Mouse (Mus musculus): ENCODE measurements around the gene Aspa. TPM values are rescaled to one million over a fixed set of nuclear protein-coding genes. Genes with fewer than 3 reads are reported as not detected.
A peak's percentile ranks its signal among the peaks of the same experiment; 100 is the strongest.
"Not testable (repeated sequence)": the region's sequence is repeated elsewhere in the genome, so short reads cannot be mapped to it uniquely, and the experiment has no call there.

The Aspa gene
- polyA plus RNA-seq, 1 experiment from 2014 or later, result 0.32 TPM

DNA sequence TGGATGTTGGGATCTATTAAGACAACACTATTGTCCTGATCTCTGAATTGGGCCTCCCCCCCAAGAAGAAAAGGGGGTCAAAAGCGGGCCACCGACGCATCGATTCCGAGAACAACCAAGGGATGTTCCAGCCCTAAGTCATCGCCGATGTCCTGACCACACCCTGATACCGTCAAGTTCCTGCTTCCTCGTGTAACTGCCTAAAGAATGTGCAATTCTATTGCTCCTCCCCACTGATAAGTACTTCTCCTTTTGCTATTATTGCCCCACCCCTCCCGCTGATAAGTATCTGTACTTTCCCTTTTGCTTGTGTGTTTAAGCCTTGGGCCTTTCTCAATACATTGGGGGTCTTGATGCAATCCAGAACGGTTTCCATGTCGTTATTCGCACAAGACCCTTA is 8.3 kb downstream of the Aspa start:
- H3K27ac ChIP-seq (replicated peaks; ENCODE audit: low read depth, low read length); H3K4me3 ChIP-seq (ENCODE audit: low read depth, low read length); ATAC-seq (replicated peaks; ENCODE audit: insufficient number of reproducible peaks, low FRiP score, low TSS enrichment, low read depth); H3K9me3 ChIP-seq (replicated peaks; ENCODE audit: control insufficient read depth, low read length); H3K27me3 ChIP-seq (ENCODE audit: control insufficient read depth, insufficient read depth, low read length); H3K4me1 ChIP-seq (ENCODE audit: control insufficient read depth, insufficient read depth, low read length); H3K9ac ChIP-seq (replicated peaks; ENCODE audit: low read length); DNase-seq (ENCODE audit: low spot score); H3K4me2 ChIP-seq (ENCODE audit: low read depth, low read length); H3K36me3 ChIP-seq (replicated peaks; ENCODE audit: control insufficient read depth, insufficient read depth, low read depth, low read length): not testable (repeated sequence)
- WGBS, result 93% methylated on average over 13 of the region's 13 CpGs

DNA sequence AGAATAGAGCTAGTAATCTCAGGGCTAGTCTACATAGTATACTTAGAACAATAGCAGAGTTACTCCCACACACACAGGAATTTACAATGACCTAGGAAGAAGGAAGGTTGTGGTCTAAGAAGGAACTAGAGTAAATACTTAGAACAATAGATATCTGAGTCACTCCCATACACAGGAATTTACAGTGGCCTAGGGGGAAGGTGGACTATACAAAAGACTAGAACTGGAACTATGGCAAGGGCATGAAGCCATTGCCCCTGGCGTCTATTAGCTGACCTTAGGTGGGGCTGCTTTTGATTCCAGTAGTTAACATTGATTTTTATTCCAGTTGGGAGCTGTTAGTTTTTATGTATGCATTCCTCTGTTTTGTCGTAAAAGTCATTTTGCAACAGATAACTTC is 10.8 kb downstream of the Aspa start:
- H3K4me1 ChIP-seq (ENCODE audit: control insufficient read depth, insufficient read depth, low read length); ATAC-seq (replicated peaks; ENCODE audit: insufficient number of reproducible peaks, low FRiP score, low TSS enrichment, low read depth); H3K27me3 ChIP-seq (ENCODE audit: control insufficient read depth, insufficient read depth, low read length); H3K4me3 ChIP-seq (ENCODE audit: low read depth, low read length); DNase-seq (ENCODE audit: low spot score); H3K9ac ChIP-seq (replicated peaks; ENCODE audit: low read length); H3K36me3 ChIP-seq (replicated peaks; ENCODE audit: control insufficient read depth, insufficient read depth, low read depth, low read length); H3K9me3 ChIP-seq (replicated peaks; ENCODE audit: control insufficient read depth, low read length); H3K4me2 ChIP-seq (ENCODE audit: low read depth, low read length); H3K27ac ChIP-seq (replicated peaks; ENCODE audit: low read depth, low read length): not testable (repeated sequence)
- WGBS, result 87% methylated on average over 2 of the region's 2 CpGs

DNA sequence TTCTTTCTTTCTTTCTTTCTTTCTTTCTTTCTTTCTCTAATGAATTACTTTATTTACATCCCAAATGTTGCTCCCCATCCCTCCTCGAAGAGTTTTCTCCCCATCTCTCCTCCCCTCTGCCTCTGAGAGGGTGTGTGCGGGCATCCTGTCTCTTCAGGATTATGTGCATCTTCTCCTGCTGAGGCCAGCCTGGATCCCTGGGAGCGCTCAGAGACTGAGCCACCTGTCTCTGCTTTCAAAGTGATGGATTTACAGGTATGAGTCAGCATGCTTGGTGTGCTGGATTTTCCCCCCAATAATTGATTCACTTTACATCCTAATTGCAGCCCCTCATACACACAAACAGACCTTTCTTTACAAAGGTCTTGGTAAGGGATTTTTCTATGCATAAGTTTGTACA is 13.4 kb downstream of the Aspa start:
- no peak overlapping the region for H3K4me2 ChIP-seq (ENCODE audit: low read depth, low read length)
- no peaks in the 10 kb centered on the region for H3K4me1 ChIP-seq (ENCODE audit: control insufficient read depth, insufficient read depth, low read length)
- H3K9me3 ChIP-seq (replicated peaks; ENCODE audit: control insufficient read depth, low read length), result no peaks in the 10 kb centered on the region
- no peak overlapping the region for H3K27ac ChIP-seq (replicated peaks; ENCODE audit: low read depth, low read length)
- H3K27me3 ChIP-seq (ENCODE audit: control insufficient read depth, insufficient read depth, low read length), result no peaks in the 10 kb centered on the region
- DNase-seq (ENCODE audit: low spot score) (no peak), ATAC-seq (replicated peaks; ENCODE audit: insufficient number of reproducible peaks, low FRiP score, low TSS enrichment, low read depth) (no peak)
- H3K9ac ChIP-seq (replicated peaks; ENCODE audit: low read length), result no peak overlapping the region
- H3K36me3 ChIP-seq (replicated peaks; ENCODE audit: control insufficient read depth, insufficient read depth, low read depth, low read length), result no peaks in the 10 kb centered on the region
- no peak overlapping the region for H3K4me3 ChIP-seq (ENCODE audit: low read depth, low read length)
- 37% methylated on average over 3 of the region's 3 CpGs for WGBS

DNA sequence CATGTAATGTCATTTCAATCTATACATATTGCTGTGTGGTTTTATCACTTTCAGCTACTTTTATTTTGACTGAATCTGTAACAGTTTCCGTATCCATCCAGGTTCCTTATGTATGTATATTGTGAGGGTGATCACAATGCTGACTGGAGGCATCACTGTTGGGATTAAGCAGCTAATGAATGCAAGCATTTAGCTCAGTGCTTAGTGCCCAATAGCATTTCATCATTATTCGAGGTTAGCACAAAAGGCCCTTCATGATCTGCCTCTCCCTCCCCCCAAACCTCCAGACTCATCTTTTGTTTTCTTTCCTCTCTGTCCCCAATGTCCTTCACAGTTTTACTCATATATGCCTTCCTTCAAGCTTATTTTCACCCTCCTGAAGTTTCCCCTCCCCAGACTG is 26.3 kb downstream of the Aspa start:
- no peak overlapping the region for H3K27ac ChIP-seq (replicated peaks; ENCODE audit: low read depth, low read length)
- no peaks in the 10 kb centered on the region for H3K36me3 ChIP-seq (replicated peaks; ENCODE audit: control insufficient read depth, insufficient read depth, low read depth, low read length)
- H3K4me2 ChIP-seq (ENCODE audit: low read depth, low read length), result no peak overlapping the region
- ATAC-seq (replicated peaks; ENCODE audit: insufficient number of reproducible peaks, low FRiP score, low TSS enrichment, low read depth) (no peak), DNase-seq (ENCODE audit: low spot score) (no peak)
- H3K9ac ChIP-seq (replicated peaks; ENCODE audit: low read length), result no peak overlapping the region
- H3K27me3 ChIP-seq (ENCODE audit: control insufficient read depth, insufficient read depth, low read length), result no peaks in the 10 kb centered on the region
- no peaks in the 10 kb centered on the region for H3K9me3 ChIP-seq (replicated peaks; ENCODE audit: control insufficient read depth, low read length)
- H3K4me1 ChIP-seq (ENCODE audit: control insufficient read depth, insufficient read depth, low read length), result no peaks in the 10 kb centered on the region
- H3K4me3 ChIP-seq (ENCODE audit: low read depth, low read length), result no peak overlapping the region
- WGBS, result 28% methylated on average over 2 of the region's 2 CpGs

DNA sequence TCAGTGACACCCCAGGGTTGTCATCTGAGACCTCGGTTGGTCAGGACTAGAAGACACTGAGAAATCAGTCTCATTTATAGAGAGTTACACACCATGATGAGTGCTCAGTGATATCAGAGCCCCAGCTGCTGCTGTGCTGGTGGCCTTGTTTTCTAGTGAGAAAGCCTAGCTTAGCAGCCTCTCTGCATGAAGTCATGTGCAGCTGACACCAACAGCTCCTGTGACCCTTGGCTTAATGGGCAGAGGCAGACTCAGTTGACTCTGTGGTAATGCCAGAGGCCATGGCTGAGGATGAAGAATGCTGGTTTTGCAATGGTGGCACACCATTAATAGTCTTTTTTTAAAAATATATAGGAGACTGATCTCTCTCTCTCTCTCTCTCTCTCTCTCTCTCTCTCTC is 39.8 kb downstream of the Aspa start:
- DNase-seq (ENCODE audit: low spot score) (no peak), ATAC-seq (replicated peaks; ENCODE audit: insufficient number of reproducible peaks, low FRiP score, low TSS enrichment, low read depth) (no peak)
- no peak overlapping the region for H3K27ac ChIP-seq (replicated peaks; ENCODE audit: low read depth, low read length)
- 84% methylated on average over 1 of the region's 1 CpGs for WGBS
- H3K36me3 ChIP-seq (replicated peaks; ENCODE audit: control insufficient read depth, insufficient read depth, low read depth, low read length), result no peaks in the 10 kb centered on the region
- H3K9me3 ChIP-seq (replicated peaks; ENCODE audit: control insufficient read depth, low read length), result no peaks in the 10 kb centered on the region
- no peaks in the 10 kb centered on the region for H3K4me1 ChIP-seq (ENCODE audit: control insufficient read depth, insufficient read depth, low read length)
- no peak overlapping the region for H3K9ac ChIP-seq (replicated peaks; ENCODE audit: low read length)
- H3K27me3 ChIP-seq (ENCODE audit: control insufficient read depth, insufficient read depth, low read length), result no peaks in the 10 kb centered on the region
- no peak overlapping the region for H3K4me2 ChIP-seq (ENCODE audit: low read depth, low read length)
- no peak overlapping the region for H3K4me3 ChIP-seq (ENCODE audit: low read depth, low read length)

DNA sequence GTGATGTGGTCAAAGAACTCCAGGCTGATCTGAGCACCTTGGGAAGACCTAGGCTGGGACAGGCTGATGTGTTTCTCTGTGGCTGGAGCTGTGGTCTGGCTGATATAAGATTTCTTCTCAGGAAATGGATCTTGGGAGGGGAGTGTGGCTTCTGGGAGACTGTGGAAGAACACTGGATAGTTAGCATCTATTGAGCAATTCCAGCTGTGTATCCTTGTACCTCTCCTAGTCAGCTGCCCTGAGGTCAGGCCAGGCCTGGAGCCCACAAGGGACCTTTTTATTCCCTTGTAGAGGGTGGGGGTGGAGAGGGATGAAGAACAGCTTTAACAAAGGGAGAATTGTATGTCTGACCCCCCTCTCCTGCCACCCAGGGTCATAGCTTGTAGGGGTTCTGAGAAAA is 45.0 kb downstream of the Aspa start:
- no peak overlapping the region for H3K4me3 ChIP-seq (ENCODE audit: low read depth, low read length)
- no peak overlapping the region for H3K9ac ChIP-seq (replicated peaks; ENCODE audit: low read length)
- no peak overlapping the region for H3K4me2 ChIP-seq (ENCODE audit: low read depth, low read length)
- no peak overlapping the region for H3K27ac ChIP-seq (replicated peaks; ENCODE audit: low read depth, low read length)
- no peaks in the 10 kb centered on the region for H3K36me3 ChIP-seq (replicated peaks; ENCODE audit: control insufficient read depth, insufficient read depth, low read depth, low read length)
- no peaks in the 10 kb centered on the region for H3K4me1 ChIP-seq (ENCODE audit: control insufficient read depth, insufficient read depth, low read length)
- no peak; the same call in 1 of the 2 replicates for ATAC-seq (replicated peaks; ENCODE audit: insufficient number of reproducible peaks, low FRiP score, low TSS enrichment, low read depth)
- no peaks in the 10 kb centered on the region for H3K27me3 ChIP-seq (ENCODE audit: control insufficient read depth, insufficient read depth, low read length)
- DNase-seq (ENCODE audit: low spot score), result peak; percentile 13
- H3K9me3 ChIP-seq (replicated peaks; ENCODE audit: control insufficient read depth, low read length), result no peaks in the 10 kb centered on the region

DNA sequence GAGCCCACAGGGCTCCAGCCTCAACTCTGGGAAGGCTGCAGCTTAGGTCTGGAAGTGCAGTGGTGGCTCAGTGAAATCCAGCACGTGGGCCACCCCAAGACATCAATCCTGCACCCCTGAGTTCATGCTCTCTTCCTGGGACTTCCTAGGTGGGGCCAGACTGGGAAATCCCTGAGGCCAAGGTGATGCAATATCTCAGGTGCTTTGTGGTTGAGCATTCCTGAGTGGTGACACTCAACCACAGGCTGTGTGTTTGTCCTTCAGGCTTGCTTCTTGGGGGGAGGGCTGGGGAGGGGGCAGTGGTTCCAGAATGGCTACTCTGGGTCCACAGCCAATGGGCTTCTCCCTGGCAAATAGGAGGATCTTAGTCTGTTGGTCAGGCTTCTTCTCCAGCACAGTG is 45.5 kb downstream of the Aspa start:
- H3K9ac ChIP-seq (replicated peaks; ENCODE audit: low read length), result no peak overlapping the region
- WGBS, result 33% methylated on average over 1 of the region's 1 CpGs

DNA sequence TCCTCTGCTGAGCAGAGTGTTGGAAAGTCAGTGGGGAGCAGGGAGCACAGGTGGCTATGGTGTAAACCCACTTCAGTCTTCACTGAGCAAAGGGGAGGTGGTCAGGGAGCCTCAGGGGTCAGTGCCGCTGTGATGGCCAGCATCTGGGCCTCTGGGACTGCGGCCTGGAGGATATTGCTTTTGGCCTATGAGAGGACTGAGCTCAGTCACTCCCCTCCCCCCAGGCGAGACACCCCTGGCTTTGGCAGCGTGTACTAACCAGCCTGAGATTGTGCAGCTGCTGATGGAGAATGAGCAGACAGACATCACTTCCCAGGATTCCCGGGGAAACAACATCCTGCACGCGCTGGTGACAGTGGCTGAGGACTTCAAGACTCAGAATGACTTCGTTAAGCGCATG is 46.0 kb downstream of the Aspa start:
- 74% methylated on average over 9 of the region's 9 CpGs for WGBS
- Histone ChIP-seq H3K9me3 (replicated peaks; ENCODE audit: control insufficient read depth, low read length) (no peaks in the 10 kb centered on the region), H3K27ac (replicated peaks; ENCODE audit: low read depth, low read length) (no peak overlapping the region), H3K9ac (replicated peaks; ENCODE audit: low read length) (no peak overlapping the region), H3K4me1 (ENCODE audit: control insufficient read depth, insufficient read depth, low read length) (no peaks in the 10 kb centered on the region), H3K27me3 (ENCODE audit: control insufficient read depth, insufficient read depth, low read length) (no peaks in the 10 kb centered on the region), H3K4me2 (ENCODE audit: low read depth, low read length) (no peak overlapping the region), H3K4me3 (ENCODE audit: low read depth, low read length) (no peak overlapping the region), H3K36me3 (replicated peaks; ENCODE audit: control insufficient read depth, insufficient read depth, low read depth, low read length) (no peaks in the 10 kb centered on the region)
- ATAC-seq (replicated peaks; ENCODE audit: insufficient number of reproducible peaks, low FRiP score, low TSS enrichment, low read depth) (no peak), DNase-seq (ENCODE audit: low spot score) (no peak)

More for the DNA sequence above, 45.5 kb downstream of the Aspa start:
- Histone ChIP-seq H3K36me3 (replicated peaks; ENCODE audit: control insufficient read depth, insufficient read depth, low read depth, low read length) (no peaks in the 10 kb centered on the region), H3K27ac (replicated peaks; ENCODE audit: low read depth, low read length) (no peak overlapping the region), H3K9me3 (replicated peaks; ENCODE audit: control insufficient read depth, low read length) (no peaks in the 10 kb centered on the region), H3K4me1 (ENCODE audit: control insufficient read depth, insufficient read depth, low read length) (no peaks in the 10 kb centered on the region), H3K27me3 (ENCODE audit: control insufficient read depth, insufficient read depth, low read length) (no peaks in the 10 kb centered on the region), H3K4me2 (ENCODE audit: low read depth, low read length) (no peak overlapping the region), H3K4me3 (ENCODE audit: low read depth, low read length) (no peak overlapping the region)
- ATAC-seq (replicated peaks; ENCODE audit: insufficient number of reproducible peaks, low FRiP score, low TSS enrichment, low read depth), result no peak; the same call in 1 of the 2 replicates
- DNase-seq (ENCODE audit: low spot score), result no peak
